Mouse (Mus musculus) limb, embryonic 15.5 days (tissue): ENCODE results near the gene Gpr160. TPM values are rescaled to one million over a fixed set of nuclear protein-coding genes. Genes with fewer than 3 reads are reported as not detected.

Source experiments
- ATAC-seq: fragments of 200-750 bp; cut with Nextera tagmentation; 2 replicates; pipeline ENCODE4 v1.8.0; 2017; ENCODE audit warnings: low read depth, moderate TSS enrichment; ENCODE audit not compliant: insufficient number of reproducible peaks, low FRiP score, low TSS enrichment
- H3K27ac ChIP-seq: fragments of 300-500 bp; sonication (generic); 2 replicates; pipeline ENCODE4 v1.5.1; 2015; ENCODE audit warnings: moderate library complexity, mild to moderate bottlenecking, inconsistent platforms
- H3K27me3 ChIP-seq: fragments of 300-500 bp; sonication (generic); 2 replicates; pipeline ENCODE4 v1.6.1; 2015; ENCODE audit warnings: inconsistent platforms
- H3K36me3 ChIP-seq: fragments of 300-500 bp; sonication (generic); 2 replicates; pipeline ENCODE4 v1.6.1; 2015; ENCODE audit warnings: inconsistent platforms
- H3K4me1 ChIP-seq: fragments of 300-500 bp; sonication (generic); 2 replicates; pipeline ENCODE4 v1.6.1; 2015; ENCODE audit warnings: inconsistent platforms
- H3K4me2 ChIP-seq: fragments of 300-500 bp; sonication (generic); 2 replicates; pipeline ENCODE4 v1.6.1; 2015; ENCODE audit warnings: mild to moderate bottlenecking, inconsistent platforms
- H3K4me3 ChIP-seq: fragments of 300-500 bp; sonication (generic); 2 replicates; pipeline ENCODE4 v1.5.1; 2015; ENCODE audit warnings: mild to moderate bottlenecking, inconsistent platforms
- H3K9ac ChIP-seq: fragments of 300-500 bp; sonication (generic); 2 replicates; pipeline ENCODE4 v1.6.1; 2015; ENCODE audit warnings: inconsistent platforms
- H3K9me3 ChIP-seq: fragments of 300-500 bp; sonication (generic); 2 replicates; pipeline ENCODE4 v1.6.1; 2016; ENCODE audit warnings: inconsistent platforms
- WGBS: fragments of 180-500 bp; shearing (Covaris S2); methylation state at CpG from one replicate; pipeline ENCODE4 v1.1.7; 2015; 5-methylcytosine and 5-hydroxymethylcytosine counted together
- polyA plus RNA-seq: library from polyadenylated mRNA; unstranded; fragments of >200 nt; fragmentation: Nextera tagmentation; extraction: Ambion mirVana; gene quantifications from 2 replicates; pipeline ENCODE4 v1.2.1, GENCODE M21; 2015

Gene Gpr160
- polyA plus RNA-seq, 1 experiment from 2014 or later: 18.6 TPM

- ATAC-seq: no peak
- Histone ChIP-seq H3K4me3 (no peak overlapping the region), H3K9me3 (no peaks in the 10 kb centered on the region), H3K27me3 (peaks cover 5% of the 10 kb centered on the region; the same call in 1 of the 2 replicates), H3K9ac (no peak overlapping the region), H3K4me2 (no peak overlapping the region), H3K36me3 (no peaks in the 10 kb centered on the region), H3K4me1 (peaks cover 5% of the 10 kb centered on the region; the same call in 1 of the 2 replicates), H3K27ac (no peak overlapping the region)
- WGBS: 66% methylated on average over 4 of the region's 4 CpGs
These were observed 5.0 kb downstream of the Gpr160 start for GRCm38 (mm10) chr3:30860705-30861104.

DNA sequence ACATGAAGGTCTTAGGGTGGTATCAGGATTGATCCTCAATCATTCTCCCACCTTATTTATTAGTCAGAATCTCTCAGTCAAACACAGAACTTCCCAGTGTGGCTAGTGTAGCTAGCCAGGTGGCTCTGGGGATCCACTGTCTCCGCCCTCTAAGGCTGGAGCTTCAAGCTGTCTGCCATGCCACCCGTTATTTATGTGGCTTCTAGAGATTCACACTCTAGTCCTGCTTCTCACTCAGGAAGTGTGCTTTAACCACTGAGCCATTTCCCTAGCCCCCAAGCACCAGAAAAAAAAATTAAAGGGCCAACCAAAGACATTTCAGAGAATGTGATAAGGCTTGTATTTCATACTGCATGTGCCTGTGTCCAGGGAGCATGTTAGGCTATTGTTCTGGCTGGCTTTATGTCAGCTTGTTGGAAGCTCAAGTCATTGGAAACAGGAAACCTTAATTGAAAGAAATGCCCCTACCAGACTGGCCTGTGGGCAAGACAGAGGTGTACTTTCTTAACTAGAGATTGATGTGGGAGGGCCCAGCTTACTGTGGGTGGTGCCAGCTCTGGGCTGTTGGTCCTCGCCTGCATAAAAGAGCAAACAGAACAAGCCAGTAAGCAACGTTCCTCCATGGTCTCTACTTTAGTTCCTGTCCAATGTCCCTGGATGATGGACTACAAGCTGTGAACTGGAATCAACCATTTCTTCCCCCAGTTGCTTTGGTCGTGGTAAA, 8.1 kb downstream of the Gpr160 start:
- Histone ChIP-seq H3K36me3 (no peaks in the 10 kb centered on the region), H3K4me3 (no peak overlapping the region), H3K4me2 (no peak overlapping the region), H3K27ac (no peak overlapping the region), H3K9ac (no peak overlapping the region), H3K4me1 (no peaks in the 10 kb centered on the region), H3K27me3 (no peaks in the 10 kb centered on the region), H3K9me3 (no peaks in the 10 kb centered on the region)
- 64% methylated on average over 5 of the region's 5 CpGs for WGBS
- no peak for ATAC-seq

DNA sequence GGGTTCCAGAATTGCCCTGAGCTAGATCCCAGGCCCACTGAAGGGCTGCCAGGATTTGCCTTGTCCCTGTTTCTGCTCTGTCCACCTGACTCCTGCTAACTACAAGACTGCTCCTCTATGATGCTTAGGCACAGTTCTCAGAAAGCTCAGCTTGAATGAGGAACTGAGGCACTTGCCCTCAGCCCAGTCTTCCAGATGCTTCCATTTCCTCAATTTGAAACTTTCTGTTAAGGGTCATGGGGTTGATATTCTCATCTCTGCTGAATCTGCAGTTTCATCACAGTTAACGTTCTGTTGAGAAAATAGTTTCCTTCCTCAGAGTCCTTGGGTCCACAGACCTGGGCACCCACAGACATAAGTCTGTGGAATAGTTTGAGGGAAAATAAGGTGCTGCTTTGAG, 8.9 kb downstream of the Gpr160 start:
- ATAC-seq: no peak
- Histone ChIP-seq H3K27me3 (no peaks in the 10 kb centered on the region), H3K9me3 (no peaks in the 10 kb centered on the region), H3K4me3 (no peak overlapping the region), H3K4me1 (no peaks in the 10 kb centered on the region), H3K4me2 (no peak overlapping the region), H3K36me3 (no peaks in the 10 kb centered on the region), H3K9ac (no peak overlapping the region), H3K27ac (no peak overlapping the region)
- WGBS: 83% methylated on average over 1 of the region's 1 CpGs

DNA sequence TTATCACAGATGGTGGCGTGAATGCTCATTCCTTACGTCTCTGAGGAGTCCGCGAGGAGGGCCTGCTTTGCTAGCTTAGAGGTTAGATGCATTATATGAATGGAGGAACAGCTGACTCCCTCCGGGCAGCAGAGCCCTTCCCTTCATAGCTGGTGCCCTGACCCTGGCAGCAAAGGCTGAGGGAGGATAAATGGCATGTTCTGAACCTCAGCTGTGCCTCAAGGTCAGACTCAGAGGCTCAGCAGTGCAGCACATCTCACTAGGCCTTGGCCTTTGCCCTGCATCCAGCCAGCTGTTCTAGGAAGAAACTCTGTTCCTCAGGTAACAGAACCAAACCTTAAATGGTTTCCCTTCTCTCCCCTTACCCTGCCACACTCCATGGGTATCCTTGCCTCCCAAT, 12.4 kb downstream of the Gpr160 start:
- 85% methylated on average over 5 of the region's 5 CpGs for WGBS
- H3K9me3 ChIP-seq: no peaks in the 10 kb centered on the region
- H3K27me3 ChIP-seq: no peaks in the 10 kb centered on the region
- no peak for ATAC-seq
- H3K4me2 ChIP-seq: no peak overlapping the region
- no peak overlapping the region for H3K4me3 ChIP-seq
- H3K4me1 ChIP-seq: no peaks in the 10 kb centered on the region
- H3K9ac ChIP-seq: no peak overlapping the region
- H3K36me3 ChIP-seq: no peaks in the 10 kb centered on the region
- no peak overlapping the region for H3K27ac ChIP-seq

- no peak for ATAC-seq
- no peak overlapping the region for H3K4me2 ChIP-seq
- no peak overlapping the region for H3K9ac ChIP-seq
- WGBS: 60% methylated on average over 5 of the region's 5 CpGs
- no peaks in the 10 kb centered on the region for H3K27me3 ChIP-seq
- no peak overlapping the region for H3K4me3 ChIP-seq
- H3K4me1 ChIP-seq: no peaks in the 10 kb centered on the region
- H3K36me3 ChIP-seq: no peaks in the 10 kb centered on the region
- no peak overlapping the region for H3K27ac ChIP-seq
- H3K9me3 ChIP-seq: no peaks in the 10 kb centered on the region
These were observed 12.9 kb downstream of the Gpr160 start for GRCm38 (mm10) chr3:30868625-30869024.

DNA sequence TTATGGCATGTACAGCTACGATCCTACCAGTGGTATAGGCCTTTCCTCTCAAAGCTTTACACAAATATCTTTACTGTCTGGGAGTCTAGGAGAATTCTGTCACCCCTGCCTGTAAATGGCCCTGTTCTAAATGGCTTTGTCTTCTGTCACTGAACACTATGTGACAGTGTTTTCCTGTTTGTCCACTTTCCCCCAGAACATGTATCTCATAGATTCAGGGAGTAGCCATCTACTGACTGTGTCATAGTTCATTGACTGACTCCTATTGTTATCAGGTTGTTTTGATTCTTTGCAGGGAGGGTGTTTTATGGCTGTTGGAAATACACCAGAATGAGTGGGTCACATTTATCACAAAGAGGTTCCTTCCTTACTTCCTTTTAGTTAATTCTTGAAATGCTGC, 14.2 kb downstream of the Gpr160 start:
- no peak overlapping the region for H3K27ac ChIP-seq
- H3K36me3 ChIP-seq: no peaks in the 10 kb centered on the region
- no peak for ATAC-seq
- no peak overlapping the region for H3K9ac ChIP-seq
- WGBS: 93% methylated on average over 1 of the region's 1 CpGs
- no peak overlapping the region for H3K4me2 ChIP-seq
- H3K27me3 ChIP-seq: no peaks in the 10 kb centered on the region
- H3K9me3 ChIP-seq: no peaks in the 10 kb centered on the region
- no peak overlapping the region for H3K4me3 ChIP-seq
- H3K4me1 ChIP-seq: no peaks in the 10 kb centered on the region

GRCm38 (mm10) chr3:30876709-30877108, 21.0 kb downstream of the Gpr160 start:
- Histone ChIP-seq H3K27me3 (no peaks in the 10 kb centered on the region), H3K27ac (no peak overlapping the region), H3K9ac (no peak overlapping the region), H3K4me2 (no peak overlapping the region), H3K4me3 (no peak overlapping the region), H3K9me3 (no peaks in the 10 kb centered on the region), H3K36me3 (no peaks in the 10 kb centered on the region), H3K4me1 (no peaks in the 10 kb centered on the region)
- no peak for ATAC-seq
- WGBS: 70% methylated on average over 6 of the region's 6 CpGs

DNA sequence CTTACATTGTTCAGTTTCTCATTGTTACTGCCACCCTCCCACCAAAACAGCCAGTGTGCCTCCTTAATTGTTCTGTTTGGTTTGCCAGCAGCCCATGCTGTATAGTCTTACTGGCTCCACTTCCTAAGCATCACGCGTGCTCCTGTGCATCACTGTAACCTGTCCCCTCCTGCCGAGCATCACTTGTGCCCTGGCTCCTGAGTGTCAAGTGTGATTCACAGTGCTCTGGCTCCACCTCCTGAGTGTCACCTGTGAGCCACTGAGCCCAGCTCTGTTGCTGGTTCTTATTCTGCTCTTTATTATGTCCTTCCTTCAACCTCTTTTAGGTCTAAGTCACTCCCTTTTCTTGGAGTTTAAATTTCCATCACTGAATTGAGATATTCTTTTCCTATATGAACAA, 31.7 kb downstream of the Gpr160 start:
- H3K4me2 ChIP-seq: no peak overlapping the region
- no peaks in the 10 kb centered on the region for H3K36me3 ChIP-seq
- H3K9me3 ChIP-seq: no peaks in the 10 kb centered on the region
- no peaks in the 10 kb centered on the region for H3K4me1 ChIP-seq
- no peak overlapping the region for H3K4me3 ChIP-seq
- no peak overlapping the region for H3K27ac ChIP-seq
- no peak overlapping the region for H3K9ac ChIP-seq
- WGBS: 82% methylated on average over 3 of the region's 3 CpGs
- no peak for ATAC-seq
- H3K27me3 ChIP-seq: no peaks in the 10 kb centered on the region

GRCm38 (mm10) chr3:30889014-30889413, 33.3 kb downstream of the Gpr160 start:
- ATAC-seq: no peak

DNA sequence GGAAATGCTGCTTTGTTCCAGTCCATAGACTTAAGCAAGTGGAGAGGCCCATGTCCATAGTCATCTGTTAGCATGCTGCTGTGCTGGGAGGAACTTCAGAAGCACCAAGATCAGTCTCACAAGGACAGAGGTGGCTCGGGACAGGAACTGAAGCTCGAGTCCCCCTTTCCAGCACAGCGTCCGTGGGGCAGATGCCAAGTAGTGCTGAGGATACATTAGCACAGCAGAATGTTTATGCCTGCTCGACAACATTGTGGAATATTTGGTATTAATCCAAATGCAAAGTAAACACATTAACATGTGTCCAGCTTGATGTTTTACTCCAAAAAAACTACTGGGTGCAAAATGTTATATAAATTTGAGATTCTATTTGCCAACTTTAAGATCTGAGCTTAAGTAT, 41.0 kb downstream of the Gpr160 start:
- ATAC-seq: no peak
- H3K27me3 ChIP-seq: no peaks in the 10 kb centered on the region

More at GRCm38 (mm10) chr3:30889014-30889413, 33.3 kb downstream of the Gpr160 start:
- Histone ChIP-seq H3K4me3 (no peak overlapping the region), H3K9me3 (no peaks in the 10 kb centered on the region), H3K4me1 (no peaks in the 10 kb centered on the region), H3K27ac (no peak overlapping the region), H3K27me3 (no peaks in the 10 kb centered on the region), H3K36me3 (no peaks in the 10 kb centered on the region), H3K4me2 (no peak overlapping the region), H3K9ac (no peak overlapping the region)
- WGBS: 39% methylated on average over 1 of the region's 1 CpGs

GRCm38 (mm10) chr3:30899407-30899806, 43.7 kb downstream of the Gpr160 start:
- WGBS: 92% methylated on average over 8 of the region's 8 CpGs
- peaks cover 43% of the 10 kb centered on the region for H3K36me3 ChIP-seq

More for the DNA sequence above, 41.0 kb downstream of the Gpr160 start:
- H3K4me1 ChIP-seq: no peaks in the 10 kb centered on the region
- H3K36me3 ChIP-seq: peaks cover 34% of the 10 kb centered on the region
- H3K4me2 ChIP-seq: no peak overlapping the region
- no peak overlapping the region for H3K4me3 ChIP-seq
- no peaks in the 10 kb centered on the region for H3K9me3 ChIP-seq
- no peak overlapping the region for H3K27ac ChIP-seq
- 64% methylated on average over 5 of the region's 5 CpGs for WGBS
- H3K9ac ChIP-seq: no peak overlapping the region

GRCm38 (mm10) chr3:30904658-30905057, 48.9 kb downstream of the Gpr160 start:
- H3K4me3 ChIP-seq: no peak overlapping the region
- H3K27me3 ChIP-seq: no peaks in the 10 kb centered on the region
- no peaks in the 10 kb centered on the region for H3K4me1 ChIP-seq
- 79% methylated on average over 1 of the region's 1 CpGs for WGBS
- H3K36me3 ChIP-seq: peaks cover 65% of the 10 kb centered on the region
- no peaks in the 10 kb centered on the region for H3K9me3 ChIP-seq
- no peak overlapping the region for H3K27ac ChIP-seq
- ATAC-seq: no peak
- H3K9ac ChIP-seq: no peak overlapping the region
- no peak overlapping the region for H3K4me2 ChIP-seq

More at GRCm38 (mm10) chr3:30899407-30899806, 43.7 kb downstream of the Gpr160 start:
- Histone ChIP-seq H3K4me3 (no peak overlapping the region), H3K27ac (no peak overlapping the region), H3K4me1 (no peaks in the 10 kb centered on the region), H3K4me2 (no peak overlapping the region), H3K27me3 (no peaks in the 10 kb centered on the region), H3K9me3 (no peaks in the 10 kb centered on the region), H3K9ac (no peak overlapping the region)
- ATAC-seq: no peak

DNA sequence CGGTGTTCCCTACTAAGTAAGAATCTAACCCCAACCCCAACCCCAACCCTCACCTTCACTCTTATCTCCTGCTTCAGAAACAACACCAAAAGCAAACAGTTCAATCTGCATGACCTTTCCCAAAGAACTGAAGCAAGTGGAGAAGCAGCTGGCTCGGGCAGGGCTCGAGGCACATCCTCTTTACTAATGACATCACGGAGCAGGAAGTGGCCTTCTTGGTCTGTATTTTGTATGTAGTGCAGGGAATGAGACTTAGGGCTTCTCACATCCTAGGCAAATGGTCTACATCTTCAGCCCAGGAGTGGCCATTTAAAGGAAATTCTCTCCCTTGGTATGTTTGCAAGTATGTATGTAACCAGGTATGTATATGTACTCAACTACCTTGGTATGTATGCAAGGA, 61.4 kb downstream of the Gpr160 start:
- no peak overlapping the region for H3K4me2 ChIP-seq
- H3K27ac ChIP-seq: no peak overlapping the region
- H3K4me1 ChIP-seq: no peaks in the 10 kb centered on the region
- H3K36me3 ChIP-seq: peaks cover 54% of the 10 kb centered on the region
- no peak overlapping the region for H3K9ac ChIP-seq
- no peak overlapping the region for H3K4me3 ChIP-seq
- no peaks in the 10 kb centered on the region for H3K27me3 ChIP-seq
- no peaks in the 10 kb centered on the region for H3K9me3 ChIP-seq
- ATAC-seq: no peak
- 83% methylated on average over 4 of the region's 4 CpGs for WGBS
